Mouse (Mus musculus) megakaryocyte, embryonic 14.5 days (primary cell): ENCODE data around the gene Pink1.

Experiments
- FLI1 ChIP-seq: IDR thresholded peaks from 2 replicates; pipeline ENCODE4 v1.6.1; 2012; ENCODE audit warnings: low read length, inconsistent platforms, mixed read lengths
- GATA1 ChIP-seq: IDR thresholded peaks from 3 replicates; pipeline ENCODE4 v1.6.1; 2012; ENCODE audit warnings: mixed read lengths, low read length, inconsistent platforms, borderline replicate concordance

DNA sequence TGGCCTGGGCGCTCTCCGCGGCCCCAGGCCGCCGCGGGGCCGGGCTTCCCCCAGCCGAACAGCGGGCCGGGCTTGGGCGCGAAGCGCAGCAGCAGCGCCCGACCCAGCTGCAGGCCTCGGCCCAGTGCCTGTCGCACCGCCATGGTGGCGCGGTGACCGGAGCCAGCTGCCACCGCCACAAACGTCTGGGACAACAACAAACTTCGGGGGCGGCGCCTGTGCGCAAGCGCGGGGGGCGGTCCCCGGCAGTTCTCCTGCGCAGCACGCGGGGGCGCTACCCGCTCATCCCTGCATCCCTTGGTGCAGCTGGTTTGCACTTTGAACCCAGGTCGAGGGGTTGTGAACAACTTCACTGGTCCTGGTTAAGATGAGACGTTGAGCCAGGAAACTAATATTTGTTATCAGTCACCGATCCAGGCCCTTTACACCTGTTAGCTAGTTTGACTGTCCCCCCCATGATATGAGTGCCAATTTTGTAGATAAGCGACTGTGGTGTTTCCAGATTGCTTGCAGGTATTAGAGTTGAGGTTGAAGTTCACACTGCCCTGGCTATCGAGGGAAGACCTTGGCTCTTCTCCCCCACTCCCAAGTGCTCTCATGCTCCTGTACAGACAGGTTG, at the start of gene Pink1:
- TF ChIP-seq FLI1 (no peak), GATA1 (no peak)
